Mouse (Mus musculus): ENCODE measurements around the gene Id4. TPM values are rescaled to one million over a fixed set of nuclear protein-coding genes. Genes with fewer than 3 reads are reported as not detected.

Gene Id4
- polyA plus RNA-seq, 1 experiment from 2014 or later: 52.5 TPM

- DNase-seq (ENCODE audit: low spot score) (no peak), ATAC-seq (ENCODE audit: insufficient read depth, low FRiP score, low TSS enrichment) (no peak)
- Histone ChIP-seq H3K27me3 (ENCODE audit: control insufficient read depth, insufficient read depth, low read length) (no peaks in the 10 kb centered on the region), H3K27ac (ENCODE audit: low read depth, low read length) (no peak overlapping the region), H3K4me1 (ENCODE audit: control insufficient read depth, insufficient read depth, low read length) (no peaks in the 10 kb centered on the region), H3K4me2 (ENCODE audit: low read depth) (no peak overlapping the region), H3K4me3 (ENCODE audit: low read depth, low read length) (no peak overlapping the region), H3K9me3 (ENCODE audit: control insufficient read depth, low read length) (no peaks in the 10 kb centered on the region), H3K36me3 (ENCODE audit: control insufficient read depth, insufficient read depth, low read length) (no peaks in the 10 kb centered on the region), H3K9ac (ENCODE audit: low read length) (no peak overlapping the region)
- WGBS: 87% methylated on average over 9 of the region's 9 CpGs
Measured at GRCm38 (mm10) chr13:48284426-48284825, 23.4 kb downstream of the Id4 start.

- Histone ChIP-seq H3K4me2 (ENCODE audit: low read depth) (no peak overlapping the region), H3K36me3 (ENCODE audit: control insufficient read depth, insufficient read depth, low read length) (no peaks in the 10 kb centered on the region), H3K9ac (ENCODE audit: low read length) (no peak overlapping the region), H3K27ac (ENCODE audit: low read depth, low read length) (no peak overlapping the region), H3K9me3 (ENCODE audit: control insufficient read depth, low read length) (no peaks in the 10 kb centered on the region), H3K27me3 (ENCODE audit: control insufficient read depth, insufficient read depth, low read length) (no peaks in the 10 kb centered on the region), H3K4me1 (ENCODE audit: control insufficient read depth, insufficient read depth, low read length) (no peaks in the 10 kb centered on the region), H3K4me3 (ENCODE audit: low read depth, low read length) (no peak overlapping the region)
- 86% methylated on average over 9 of the region's 9 CpGs for WGBS
- DNase-seq (ENCODE audit: low spot score) (no peak), ATAC-seq (ENCODE audit: insufficient read depth, low FRiP score, low TSS enrichment) (no peak)
Measured at GRCm38 (mm10) chr13:48284918-48285693, 24.1 kb downstream of the Id4 start.

- peak; percentile 45 for ATAC-seq (ENCODE audit: insufficient read depth, low FRiP score, low TSS enrichment)
- Histone ChIP-seq H3K9ac (ENCODE audit: low read length) (no peak overlapping the region), H3K4me1 (ENCODE audit: control insufficient read depth, insufficient read depth, low read length) (0 out of 2 replicates have a peak, but pooled peaks cover 3% of the 10 kb centered on the region), H3K4me3 (ENCODE audit: low read depth, low read length) (no peak overlapping the region), H3K36me3 (ENCODE audit: control insufficient read depth, insufficient read depth, low read length) (no peaks in the 10 kb centered on the region), H3K9me3 (ENCODE audit: control insufficient read depth, low read length) (no peaks in the 10 kb centered on the region), H3K4me2 (ENCODE audit: low read depth) (no peak overlapping the region), H3K27me3 (ENCODE audit: control insufficient read depth, insufficient read depth, low read length) (no peaks in the 10 kb centered on the region), H3K27ac (ENCODE audit: low read depth, low read length) (peak overlapping the region; percentile 51; the same call in 1 of the 2 replicates)
- DNase-seq (ENCODE audit: low spot score): peak; percentile 46
- 54% methylated on average over 13 of the region's 13 CpGs for WGBS
Measured at GRCm38 (mm10) chr13:48290427-48290826, 29.4 kb downstream of the Id4 start.

- no peak for DNase-seq (ENCODE audit: low spot score)
- no peak overlapping the region for H3K4me2 ChIP-seq (ENCODE audit: low read depth)
- no peak overlapping the region for H3K27ac ChIP-seq (ENCODE audit: low read depth, low read length)
- no peak overlapping the region for H3K4me3 ChIP-seq (ENCODE audit: low read depth, low read length)
- 76% methylated on average over 7 of the region's 7 CpGs for WGBS
- no peak overlapping the region for H3K9ac ChIP-seq (ENCODE audit: low read length)
- no peaks in the 10 kb centered on the region for H3K27me3 ChIP-seq (ENCODE audit: control insufficient read depth, insufficient read depth, low read length)
- 0 out of 2 replicates have a peak, but pooled peaks cover 3% of the 10 kb centered on the region for H3K4me1 ChIP-seq (ENCODE audit: control insufficient read depth, insufficient read depth, low read length)
- no peak for ATAC-seq (ENCODE audit: insufficient read depth, low FRiP score, low TSS enrichment)
- H3K9me3 ChIP-seq (ENCODE audit: control insufficient read depth, low read length): no peaks in the 10 kb centered on the region
- no peaks in the 10 kb centered on the region for H3K36me3 ChIP-seq (ENCODE audit: control insufficient read depth, insufficient read depth, low read length)
Measured at GRCm38 (mm10) chr13:48314500-48314899, 53.5 kb downstream of the Id4 start.
